Mouse (Mus musculus) gastrocnemius, postnatal 36 days (tissue): ENCODE measurements around the gene Frmd4b. TPM values are rescaled to one million over a fixed set of nuclear protein-coding genes. Genes with fewer than 3 reads are reported as not detected.
"Not testable (repeated sequence)": the region's sequence is repeated elsewhere in the genome, so short reads cannot be mapped to it uniquely, and the experiment has no call there.

Experiments used
- DNase-seq, 2 experiments: peaks; one replicate each; pipeline ENCODE4 v3.0.0; 2022
- intact Hi-C: fragments of 180-260 bp; cut with DNase I; formaldehyde crosslinking; loops from one replicate; pipeline ENCODE4 v1.15.1; 2025
- total RNA-seq, 2 experiments: library from RNA; stranded (reverse); gene quantifications; 2 replicates each; pipeline ENCODE4 v1.2.3; 2021

The Frmd4b gene
- total RNA-seq, 2 experiments from 2014 or later = 5.6 to 6.4 TPM

DNA sequence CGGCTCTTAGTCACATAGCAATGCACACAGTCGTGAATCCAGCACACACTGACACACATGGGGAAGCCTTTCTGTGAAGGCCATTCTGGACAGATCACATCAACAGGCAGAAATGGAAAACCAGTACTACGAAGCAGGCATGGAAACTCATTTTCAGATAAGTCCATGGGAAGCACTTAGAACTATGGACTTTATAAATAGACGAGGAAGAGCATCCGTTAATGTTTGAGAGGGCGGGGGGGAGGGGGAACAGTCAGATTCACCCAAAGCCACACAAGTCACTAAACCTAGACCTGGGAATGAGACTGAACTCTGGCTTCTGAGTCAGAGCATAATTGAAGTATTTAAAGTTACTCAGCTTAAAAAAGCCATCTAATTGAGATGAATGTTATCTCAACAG lies 186.8 kb downstream of the Frmd4b start:
- intact Hi-C loops = no loop called here
- no peak for DNase-seq

- DNase-seq = no peak
- intact Hi-C loops = no loop called here
These were observed 187.5 kb downstream of the Frmd4b start for GRCm38 (mm10) chr6:97429688-97430343.

DNA sequence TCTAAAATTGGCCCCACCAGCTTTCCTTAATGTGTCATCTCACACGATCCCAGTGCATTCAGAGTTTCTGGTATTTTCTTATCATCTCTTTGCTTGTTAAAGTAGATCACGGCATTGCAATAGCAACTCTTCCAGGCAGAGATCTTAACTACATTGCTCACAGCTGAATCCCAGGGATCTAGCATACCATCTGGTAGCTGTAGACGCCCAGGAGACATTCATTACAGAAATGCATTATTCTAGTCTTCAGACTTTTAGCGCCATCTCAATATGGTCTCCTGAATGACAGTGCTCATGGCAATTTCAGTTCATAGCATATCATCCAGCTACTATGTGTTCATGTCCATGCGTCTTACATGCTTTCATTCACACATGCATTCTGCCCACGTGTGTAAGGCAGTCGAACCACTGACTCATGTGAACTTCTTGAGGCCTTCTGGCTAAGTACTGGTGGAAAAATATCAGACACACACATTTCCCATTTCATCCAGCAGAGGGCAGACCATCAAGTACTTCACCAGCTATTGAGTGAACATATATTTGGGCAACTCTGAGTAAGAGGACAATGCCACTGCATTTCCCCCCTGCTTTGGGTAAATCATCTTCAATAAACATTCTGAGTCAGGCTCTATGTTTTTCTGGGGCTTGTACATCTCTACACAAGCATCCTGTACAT lies 197.4 kb downstream of the Frmd4b start:
- intact Hi-C loops = loop anchor here (2.0 to 10.0 kb wide), 4 partner anchors 105 to 322 kb away; partner anchors contain the start of genes Lmod3 and Tmf1
- DNase-seq = peak in 1 of 2 experiments; percentile 72

GRCm38 (mm10) chr6:97416972-97417554 lies 200.3 kb downstream of the Frmd4b start:
- intact Hi-C loops = loop anchor here (1.0 to 10.0 kb wide), 3 partner anchors 139 to 242 kb away; partner anchors contain the start of genes Lmod3 and Tmf1
- DNase-seq = peak; percentile 62 to 64

DNA sequence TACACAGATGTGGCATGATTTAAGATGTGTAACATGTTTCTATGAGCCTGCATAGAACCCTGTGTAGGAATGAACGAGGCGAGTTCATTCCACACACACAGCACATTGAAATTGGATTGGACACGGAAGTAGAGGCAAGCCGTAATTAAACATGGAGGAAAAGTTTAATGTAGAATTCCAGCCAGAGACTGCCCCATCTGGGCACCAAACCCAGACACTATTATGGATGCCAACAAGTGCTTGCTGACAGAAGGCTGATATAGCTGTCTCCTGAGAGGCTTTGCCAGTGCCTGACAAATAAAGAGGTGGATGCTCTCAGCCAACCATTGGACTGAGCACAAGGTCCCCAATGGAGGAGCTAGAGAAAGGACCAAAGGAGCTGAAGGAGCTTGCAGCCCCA lies 201.8 kb downstream of the Frmd4b start:
- intact Hi-C loops = loop anchor here (5.0 to 10.0 kb wide), 2 partner anchors 163 to 241 kb away; partner anchors contain the start of genes Lmod3 and Tmf1

DNA sequence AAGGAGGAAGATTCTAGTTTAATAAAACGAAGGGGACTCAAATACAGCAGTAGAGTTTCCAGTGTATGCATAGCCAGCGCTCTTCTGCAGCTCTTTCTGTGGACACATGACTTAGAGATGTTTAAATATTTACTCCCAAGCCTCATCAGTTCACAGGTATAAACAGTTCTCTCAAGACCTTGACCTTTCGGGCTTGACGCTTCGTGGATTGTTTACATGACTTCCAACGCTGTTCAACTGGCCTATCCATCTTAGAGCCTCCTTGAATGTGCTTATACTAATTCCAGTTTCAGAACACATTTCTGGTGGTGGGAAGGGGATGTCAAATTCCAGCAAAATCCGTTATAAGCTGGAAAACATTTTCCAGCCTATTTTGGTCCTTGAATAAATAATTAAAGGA lies 203.9 kb downstream of the Frmd4b start:
- DNase-seq = no peak
- intact Hi-C loops = loop anchor here (10.0 kb wide), 1 partner anchor 239 kb away; the partner anchor contains the start of gene Tmf1

More for the DNA sequence above, 201.8 kb downstream of the Frmd4b start:
- DNase-seq = not testable (repeated sequence)

- intact Hi-C loops = loop anchor here (10.0 kb wide), 1 partner anchor 238 kb away; the partner anchor contains the start of gene Tmf1
- no peak for DNase-seq
These were observed 204.9 kb downstream of the Frmd4b start for GRCm38 (mm10) chr6:97412403-97412802.

DNA sequence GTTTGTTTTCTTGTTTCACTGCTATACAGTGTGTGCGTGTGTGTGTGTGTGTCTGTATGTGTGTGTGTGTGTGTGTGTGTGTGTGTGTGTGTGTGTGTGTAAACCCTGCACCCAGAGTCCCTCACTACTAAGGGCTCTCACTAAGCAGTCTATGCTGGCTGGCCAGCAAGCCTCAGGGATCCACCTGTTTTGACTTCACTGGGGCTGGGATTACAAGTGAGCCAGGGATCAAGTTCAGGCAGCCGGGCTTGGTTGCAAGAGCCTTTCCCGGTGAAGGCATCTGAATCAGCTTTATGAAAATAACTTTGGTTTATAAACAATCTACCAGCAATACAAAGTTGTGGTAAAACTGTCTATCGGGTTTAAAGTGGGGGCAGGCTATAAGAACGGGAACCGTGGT lies 206.0 kb downstream of the Frmd4b start:
- DNase-seq = no peak
- intact Hi-C loops = loop anchor here (10.0 kb wide), 1 partner anchor 237 kb away; the partner anchor contains the start of gene Tmf1

DNA sequence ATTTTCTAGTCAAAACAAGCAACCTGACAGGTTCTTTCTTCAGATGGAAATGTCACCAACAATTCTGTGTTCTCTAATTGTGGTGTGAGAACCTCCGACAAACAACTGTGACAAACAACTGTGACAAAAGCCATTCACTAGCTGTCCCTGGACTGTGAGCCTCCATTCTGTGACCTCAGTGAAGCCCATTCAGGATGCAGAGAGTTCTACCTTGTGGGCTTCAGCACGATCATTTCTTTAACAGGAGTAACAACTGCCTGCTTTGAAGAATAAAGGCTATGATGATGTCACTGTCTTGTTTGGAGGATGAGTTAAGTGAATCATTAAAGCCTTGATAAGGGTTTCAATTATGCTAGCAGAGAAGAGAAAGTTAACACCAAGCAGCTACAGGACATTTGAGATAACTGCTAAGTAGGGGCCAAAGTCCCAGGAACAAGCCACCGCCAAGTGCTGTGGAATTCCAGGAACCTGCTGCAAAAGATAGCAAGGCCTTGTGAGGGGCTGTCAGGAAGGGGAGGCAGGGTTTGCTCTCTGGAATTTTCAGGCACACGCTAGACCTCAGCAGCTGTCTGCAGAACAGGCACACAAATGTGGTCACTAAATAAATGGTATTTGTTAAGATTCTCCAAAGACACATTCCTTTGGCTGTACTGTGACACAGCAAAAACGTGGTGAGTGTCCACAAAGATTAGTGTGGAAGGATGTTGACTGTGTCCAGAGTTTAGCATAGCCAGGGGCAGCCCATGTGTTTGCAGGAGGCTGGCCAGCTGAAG lies 207.7 kb downstream of the Frmd4b start:
- intact Hi-C loops = loop anchor here (10.0 kb wide), 1 partner anchor 235 kb away; the partner anchor contains the start of gene Tmf1
- no peak for DNase-seq

- no peak for DNase-seq
- intact Hi-C loops = no loop called here
These were observed 209.4 kb downstream of the Frmd4b start for GRCm38 (mm10) chr6:97407914-97408313.

DNA sequence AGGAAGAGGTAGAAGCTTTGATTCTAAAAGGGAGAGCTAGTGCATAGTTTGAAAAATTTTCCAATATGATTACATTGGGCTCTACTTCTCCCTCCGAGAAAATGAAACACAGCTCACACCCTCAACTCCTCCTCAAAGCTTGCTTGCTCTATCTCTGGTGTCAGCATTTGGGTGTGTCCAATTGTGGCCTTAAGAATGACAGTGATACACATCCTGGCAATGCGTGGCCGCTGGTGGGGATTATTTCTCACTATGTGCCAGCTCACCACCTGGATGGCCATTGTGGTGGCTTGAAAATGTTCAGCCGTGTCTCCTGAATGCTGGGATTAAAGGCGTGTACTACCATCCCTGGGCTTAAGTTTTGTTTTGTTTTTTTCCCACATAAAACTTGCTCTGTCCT lies 209.9 kb downstream of the Frmd4b start:
- DNase-seq = no peak
- intact Hi-C loops = no loop called here

DNA sequence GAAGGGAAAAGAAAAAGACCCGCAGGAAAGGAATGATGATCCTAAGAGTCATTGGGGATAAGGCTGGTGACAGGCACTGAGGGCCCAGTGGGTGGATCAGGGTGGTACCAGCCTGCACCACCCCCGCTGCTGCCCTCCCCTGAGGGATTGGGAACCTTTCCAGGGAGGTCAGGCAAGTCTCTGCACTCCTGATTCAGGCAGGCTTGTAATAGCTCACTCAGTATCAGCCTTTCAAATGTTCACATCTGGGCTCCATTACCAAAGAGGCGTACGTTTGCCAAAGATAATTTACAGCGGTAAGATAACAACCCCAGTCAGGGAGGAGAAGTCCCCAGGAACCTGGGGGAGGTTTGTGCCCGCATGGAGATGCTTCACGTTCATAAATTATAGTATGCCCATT lies 212.0 kb downstream of the Frmd4b start:
- intact Hi-C loops = no loop called here
- no peak for DNase-seq

GRCm38 (mm10) chr6:97402822-97403472 lies 214.4 kb downstream of the Frmd4b start:
- DNase-seq = no peak
- intact Hi-C loops = no loop called here

GRCm38 (mm10) chr6:97400446-97400845 lies 216.9 kb downstream of the Frmd4b start:
- intact Hi-C loops = no loop called here
- peak in 1 of 2 experiments; percentile 27 for DNase-seq

DNA sequence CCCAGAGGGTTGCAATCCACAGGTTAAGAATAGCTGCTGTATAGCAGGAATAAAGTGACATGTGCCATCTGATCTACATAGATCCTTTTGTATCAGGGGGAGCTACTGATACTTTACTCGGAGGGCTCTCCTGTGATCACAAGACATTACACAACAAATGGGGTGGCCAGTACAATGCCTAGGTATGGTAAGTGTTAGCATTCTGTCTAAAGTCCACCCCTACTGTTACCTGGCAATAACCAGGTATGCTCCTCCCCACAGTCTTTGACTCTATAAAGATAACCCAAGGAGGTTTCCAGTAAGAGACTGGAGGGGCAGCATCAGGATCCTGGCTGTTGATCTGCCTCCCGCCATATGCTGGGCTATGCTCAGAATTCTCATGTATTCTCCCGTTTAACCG lies 219.4 kb downstream of the Frmd4b start:
- intact Hi-C loops = loop anchor here (5.0 kb wide), 1 partner anchor 91 kb away; no protein-coding TSS in a partner anchor

DNA sequence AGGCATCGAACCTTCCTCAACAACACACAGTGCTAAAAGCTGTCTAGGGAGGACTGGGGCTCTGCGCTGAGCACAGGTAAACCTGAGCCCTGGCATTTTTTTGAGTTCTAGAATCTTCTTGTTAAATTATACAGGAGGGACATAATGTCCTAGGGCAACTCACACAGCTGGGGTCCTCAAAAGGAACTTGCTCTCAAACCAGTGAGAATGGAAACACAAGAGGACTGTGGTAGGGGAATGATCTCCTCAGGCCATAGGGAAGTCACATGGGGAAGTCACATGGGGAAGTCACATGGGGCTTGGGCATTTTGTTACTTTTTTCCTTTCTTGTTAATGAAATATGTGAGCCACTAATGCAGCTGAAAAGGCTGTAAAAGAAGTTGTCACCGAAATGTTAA lies 220.4 kb downstream of the Frmd4b start:
- intact Hi-C loops = loop anchor here (5.0 kb wide), 1 partner anchor 90 kb away; no protein-coding TSS in a partner anchor
- no peak for DNase-seq

More for the DNA sequence above, 219.4 kb downstream of the Frmd4b start:
- no peak for DNase-seq

DNA sequence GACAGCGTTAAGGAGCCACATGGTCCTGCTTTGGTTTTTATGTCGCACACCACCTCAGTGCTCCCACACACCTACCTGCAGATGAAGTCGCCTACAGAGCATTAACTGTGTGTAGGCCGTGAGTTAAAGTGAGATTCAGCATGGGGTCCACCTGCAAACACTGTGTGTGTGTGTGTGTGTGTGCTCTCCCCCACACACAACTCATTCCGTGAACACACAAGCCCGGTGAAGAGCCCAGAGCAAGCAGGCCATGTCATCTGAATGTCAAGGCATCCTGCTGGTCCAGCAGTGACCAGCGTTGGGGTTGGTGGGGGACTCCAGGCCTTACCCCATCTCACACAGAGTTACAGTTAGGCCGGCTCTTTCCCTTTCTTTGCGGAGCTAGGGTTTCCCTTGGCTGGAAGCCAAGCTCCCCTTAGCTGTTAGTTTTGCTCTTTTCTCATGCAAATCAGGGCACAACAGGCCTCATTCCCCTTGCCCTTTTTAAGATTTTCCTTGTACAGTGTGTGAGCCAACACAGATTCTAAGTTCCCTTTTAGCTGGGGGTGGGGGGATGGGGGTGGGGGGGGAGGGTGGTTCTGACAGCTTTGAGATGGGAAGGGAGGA lies 220.9 kb downstream of the Frmd4b start:
- intact Hi-C loops = loop anchor here (5.0 kb wide), 1 partner anchor 89 kb away; no protein-coding TSS in a partner anchor
- DNase-seq = no peak

- peak in 1 of 2 experiments; percentile 11 for DNase-seq
- intact Hi-C loops = loop anchor here (5.0 kb wide), 1 partner anchor 88 kb away; no protein-coding TSS in a partner anchor
These were observed 221.6 kb downstream of the Frmd4b start for GRCm38 (mm10) chr6:97395477-97396350.
